Mouse (Mus musculus) thymus, postnatal 4 days (tissue): ENCODE measurements at regions not wholly inside any gene's neighbourhood (a gene's known extent, or its start where the extent isn't known, plus 50 kb on each side); places are given as distances from the start of the nearest gene placed in this dataset.

Experiments used
- DNase-seq: peaks from one replicate; pipeline ENCODE4 v3.0.0; 2021

DNA sequence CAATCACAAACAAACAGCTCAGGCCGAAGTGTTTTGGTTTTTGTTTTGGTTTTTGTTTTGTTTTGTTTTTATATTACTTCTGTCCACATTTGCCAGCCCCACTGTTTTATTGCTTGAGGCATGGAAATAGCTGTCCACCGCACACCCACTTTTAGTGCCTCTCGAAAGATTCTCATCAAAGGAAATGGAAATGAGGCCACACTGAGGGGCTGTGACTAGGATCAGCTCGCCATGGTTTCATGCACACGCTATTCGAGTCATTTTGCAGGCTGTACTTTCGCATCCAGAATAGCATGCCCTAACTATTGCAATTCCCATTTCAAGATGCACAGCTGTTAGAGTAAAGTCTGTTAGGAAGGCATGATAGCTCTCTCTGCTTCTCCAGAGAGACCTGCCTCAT, 1543.4 kb upstream of the Tenm3 start:
- no peak for DNase-seq

DNA sequence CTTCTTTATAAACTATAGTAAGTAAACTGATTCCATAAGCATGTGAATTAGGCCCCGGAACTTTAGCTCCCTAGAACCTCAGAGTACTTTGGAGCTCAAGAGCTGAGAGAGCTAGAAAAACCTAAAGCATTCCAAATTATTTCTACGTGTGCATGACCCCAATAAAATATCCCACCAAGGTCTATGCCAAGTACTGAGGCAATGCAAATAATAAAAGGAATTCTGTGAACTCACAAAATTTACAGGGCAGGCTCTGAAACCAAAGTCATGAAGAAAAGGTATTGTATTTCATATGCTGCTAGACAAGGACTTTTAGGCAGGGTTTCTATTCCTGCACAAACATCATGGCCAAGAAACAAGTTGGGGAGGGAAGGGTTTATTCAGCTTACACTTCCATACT, 1539.9 kb upstream of the Tenm3 start:
- no peak for DNase-seq

DNA sequence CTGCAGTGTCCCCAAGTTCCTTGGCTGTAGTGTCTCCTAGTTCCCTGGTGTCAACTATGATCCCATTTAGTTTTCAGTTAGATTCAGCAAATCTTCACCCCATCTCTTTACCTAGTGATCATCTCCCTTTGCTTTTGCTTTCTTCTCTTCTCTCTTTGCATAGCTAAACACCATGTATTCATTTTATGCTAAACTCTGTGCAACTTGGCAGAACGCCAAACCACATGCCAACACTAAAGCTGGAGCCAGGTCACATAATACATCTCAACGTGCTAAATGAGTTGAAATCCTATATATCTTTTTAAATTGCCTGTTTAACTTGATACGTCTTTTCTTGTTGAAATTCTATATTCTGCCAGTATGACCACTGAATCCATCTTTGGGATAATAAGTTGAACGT, 1536.0 kb upstream of the Tenm3 start:
- no peak for DNase-seq

DNA sequence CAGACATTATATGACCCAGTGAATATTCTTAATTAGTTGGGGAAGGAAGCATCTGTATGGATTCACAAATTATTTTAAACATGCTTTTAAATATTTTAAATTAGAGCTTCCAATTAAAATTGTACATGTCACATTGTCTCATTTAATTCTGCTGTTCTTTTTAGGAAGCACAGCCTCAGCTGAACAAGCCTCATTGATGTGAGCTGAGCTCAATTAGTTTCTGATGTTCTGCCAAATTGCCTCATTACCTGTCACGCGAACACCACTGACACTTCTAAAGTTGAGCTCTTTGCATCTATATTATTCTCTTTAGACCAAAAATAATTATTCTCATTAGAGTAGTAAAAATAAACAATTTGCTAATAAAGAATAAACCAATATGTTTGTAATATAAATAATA, 1530.0 kb upstream of the Tenm3 start:
- DNase-seq, result no peak

DNA sequence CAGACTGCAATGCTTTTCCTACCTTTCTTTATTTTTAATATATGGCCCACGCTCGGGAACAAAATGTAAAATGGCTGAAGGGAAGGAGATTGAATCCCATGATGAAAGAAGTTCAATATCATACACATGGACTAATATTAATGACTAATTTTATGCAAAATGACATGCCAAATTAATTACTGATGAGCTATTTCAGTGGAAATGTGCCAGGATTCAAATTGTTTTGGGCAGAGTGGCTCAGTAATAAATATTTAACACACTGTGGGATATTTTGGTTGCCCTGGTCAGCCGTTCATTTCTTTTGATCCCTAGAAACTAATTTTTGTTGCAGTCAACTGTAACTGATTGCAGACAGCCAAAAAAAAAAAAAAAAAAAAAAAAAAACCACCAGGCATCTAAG, 1482.7 kb upstream of the Tenm3 start:
- no peak for DNase-seq

DNA sequence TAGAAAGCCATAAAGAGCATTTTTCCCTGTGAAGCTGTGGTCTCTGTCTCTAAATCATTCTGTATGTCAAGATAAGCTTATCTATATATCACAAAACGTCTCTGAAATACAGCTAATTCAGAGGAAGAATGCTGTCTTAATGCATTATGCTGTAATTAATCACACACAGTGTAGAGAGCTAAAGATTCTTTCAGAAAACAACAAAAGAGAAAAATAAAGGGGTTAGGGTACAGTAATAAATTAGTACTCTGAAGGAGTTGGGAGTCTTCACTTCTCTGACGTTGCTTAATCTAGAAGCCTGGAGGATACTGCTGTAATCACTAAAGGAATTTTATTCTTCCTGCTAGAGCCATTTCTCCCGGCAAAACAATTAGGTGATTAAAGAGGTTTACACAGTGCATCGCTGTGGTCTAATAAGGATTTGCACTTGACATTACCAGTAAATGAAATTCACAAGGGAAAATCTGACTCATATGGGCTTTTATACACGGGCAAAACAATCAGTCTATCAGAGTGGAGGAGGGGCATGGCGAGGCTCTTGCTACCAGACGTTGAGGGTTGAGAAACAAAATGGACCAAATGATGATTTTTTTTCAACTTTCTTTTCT, 1477.7 kb upstream of the Tenm3 start:
- no peak for DNase-seq

GRCm38 (mm10) chr8:50316641-50317040, 1472.9 kb upstream of the Tenm3 start:
- DNase-seq, result no peak

- no peak for DNase-seq
Observed at GRCm38 (mm10) chr8:50310308-50310707, 1466.6 kb upstream of the Tenm3 start.

DNA sequence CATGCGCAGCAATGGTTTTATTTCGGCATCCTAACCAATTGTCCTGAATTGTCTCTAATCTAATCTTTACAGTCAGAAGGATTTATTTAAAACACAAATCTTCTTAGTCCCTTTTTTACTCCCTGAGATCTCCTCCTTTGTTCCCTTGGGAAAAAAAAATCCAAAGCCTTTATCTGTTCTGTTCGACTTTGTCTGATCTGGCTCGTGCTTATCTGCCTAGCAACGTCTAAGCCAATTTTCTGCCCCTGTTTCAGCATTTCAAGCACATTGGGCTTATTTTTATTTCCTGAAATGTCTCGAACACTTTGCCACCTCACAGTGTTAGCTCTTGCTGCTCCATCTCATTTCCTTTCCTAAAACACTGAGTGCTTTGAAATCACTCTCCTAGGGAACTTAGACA, 1456.6 kb upstream of the Tenm3 start:
- no peak for DNase-seq

GRCm38 (mm10) chr8:50293501-50293900, 1449.8 kb upstream of the Tenm3 start:
- peak; percentile 13 for DNase-seq

DNA sequence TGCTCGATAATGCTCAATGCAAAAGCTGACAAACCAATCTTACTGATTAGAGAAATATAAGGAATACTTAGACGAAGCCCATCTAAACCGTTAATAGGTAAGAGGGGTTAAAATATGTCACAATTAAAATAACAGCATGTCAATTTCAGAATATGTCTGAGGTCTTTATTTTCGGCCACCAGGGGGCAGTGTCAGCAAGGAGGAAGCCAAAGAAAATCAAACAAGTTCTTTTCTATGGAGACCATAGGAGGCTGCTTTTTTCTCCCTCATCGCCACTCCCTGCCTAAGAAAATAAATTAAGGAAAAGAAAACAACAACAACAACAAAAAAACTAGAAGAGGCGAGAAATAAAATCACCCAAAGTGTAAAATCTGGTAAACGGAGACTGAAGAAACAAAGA, 1448.4 kb upstream of the Tenm3 start:
- peak; percentile 59 for DNase-seq

- DNase-seq, result no peak
Observed at GRCm38 (mm10) chr8:50276346-50276745, 1432.6 kb upstream of the Tenm3 start.

DNA sequence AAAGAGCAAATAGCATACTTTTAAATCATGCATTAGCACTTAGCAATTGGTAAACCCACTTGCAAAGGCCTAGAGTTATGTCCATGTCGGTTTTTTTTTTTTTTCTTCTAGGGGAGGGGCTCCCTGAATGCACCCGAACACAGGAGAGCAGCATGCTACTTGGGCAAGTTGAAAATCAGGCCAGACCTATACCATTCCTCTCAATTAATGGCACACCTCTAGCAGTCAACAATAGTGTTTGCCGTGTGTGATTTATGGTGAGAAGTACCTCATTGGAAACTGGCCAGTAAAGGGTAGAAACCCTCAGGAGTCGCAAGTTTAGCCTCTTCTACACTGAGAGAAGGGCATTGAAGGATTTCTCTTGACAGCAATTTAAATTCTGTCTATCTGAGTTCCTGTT, 1421.0 kb upstream of the Tenm3 start:
- DNase-seq, result no peak
